Mouse (Mus musculus) hindbrain, embryonic 13.5 days (tissue): ENCODE results near the gene Tgfbi. TPM values are rescaled to one million over a fixed set of nuclear protein-coding genes. Genes with fewer than 3 reads are reported as not detected.

ENCODE experiments used
- ATAC-seq: fragments of 200-750 bp; cut with Nextera tagmentation; 2 replicates; pipeline ENCODE4 v1.8.0; 2017; ENCODE audit warnings: moderate TSS enrichment; ENCODE audit not compliant: low FRiP score
- H3K27ac ChIP-seq: fragments of 300-500 bp; sonication (generic); 2 replicates; pipeline ENCODE4 v1.5.1; 2015; ENCODE audit warnings: inconsistent platforms, mild to moderate bottlenecking, moderate library complexity
- H3K27me3 ChIP-seq: fragments of 300-500 bp; sonication (generic); 2 replicates; pipeline ENCODE4 v1.6.1; 2015; ENCODE audit warnings: mild to moderate bottlenecking, inconsistent platforms
- H3K36me3 ChIP-seq: fragments of 300-500 bp; sonication (generic); 2 replicates; pipeline ENCODE4 v1.6.1; 2015; ENCODE audit warnings: mild to moderate bottlenecking, inconsistent platforms
- H3K4me1 ChIP-seq: fragments of 300-500 bp; sonication (generic); replicated peaks from 2 replicates; pipeline ENCODE4 v1.6.1; 2015; ENCODE audit warnings: inconsistent platforms
- H3K4me2 ChIP-seq: fragments of 300-500 bp; sonication (generic); 2 replicates; pipeline ENCODE4 v1.6.1; 2015; ENCODE audit warnings: inconsistent platforms, mild to moderate bottlenecking, moderate library complexity
- H3K4me3 ChIP-seq: fragments of 300-500 bp; sonication (generic); 2 replicates; pipeline ENCODE4 v1.5.1; 2015; ENCODE audit warnings: mild to moderate bottlenecking, inconsistent platforms
- H3K9ac ChIP-seq: fragments of 300-500 bp; sonication (generic); 2 replicates; pipeline ENCODE4 v1.6.1; 2015; ENCODE audit warnings: mild to moderate bottlenecking, inconsistent platforms
- H3K9me3 ChIP-seq: fragments of 300-500 bp; sonication (generic); 2 replicates; pipeline ENCODE4 v1.6.1; 2016; ENCODE audit warnings: inconsistent platforms
- WGBS: fragments of 180-500 bp; shearing (Covaris S2); methylation state at CpG from one replicate; pipeline ENCODE4 v1.1.7; 2015; 5-methylcytosine and 5-hydroxymethylcytosine counted together
- polyA plus RNA-seq: library from polyadenylated mRNA; unstranded; fragments of >200 nt; fragmentation: Nextera tagmentation; extraction: Ambion mirVana; gene quantifications from 2 replicates; pipeline ENCODE4 v1.2.1, GENCODE M21; 2015

Tgfbi gene
- polyA plus RNA-seq, 1 experiment from 2014 or later: 11.3 TPM

GRCm38 (mm10) chr13:56600216-56600890 lies 9.0 kb upstream of the Tgfbi start:
- Histone ChIP-seq H3K9ac (no peak overlapping the region), H3K4me3 (no peak overlapping the region), H3K27me3 (0 out of 2 replicates have a peak, but pooled peaks cover 3% of the 10 kb centered on the region), H3K27ac (no peak overlapping the region), H3K4me2 (no peak overlapping the region), H3K9me3 (no peaks in the 10 kb centered on the region), H3K36me3 (no peaks in the 10 kb centered on the region), H3K4me1 (peaks cover 28% of the 10 kb centered on the region)
- no peak for ATAC-seq
- WGBS: 78% methylated on average over 10 of the region's 10 CpGs

GRCm38 (mm10) chr13:56601199-56601598 lies 8.1 kb upstream of the Tgfbi start:
- Histone ChIP-seq H3K9me3 (no peaks in the 10 kb centered on the region), H3K4me1 (peaks cover 28% of the 10 kb centered on the region), H3K36me3 (no peaks in the 10 kb centered on the region), H3K4me2 (no peak overlapping the region), H3K4me3 (no peak overlapping the region), H3K27ac (peak overlapping the region; percentile 44), H3K9ac (no peak overlapping the region), H3K27me3 (0 out of 2 replicates have a peak, but pooled peaks cover 3% of the 10 kb centered on the region)
- WGBS: 29% methylated on average over 11 of the region's 11 CpGs
- ATAC-seq: no peak

GRCm38 (mm10) chr13:56605503-56605902 lies 3.8 kb upstream of the Tgfbi start:
- Histone ChIP-seq H3K4me3 (no peak overlapping the region), H3K36me3 (no peaks in the 10 kb centered on the region), H3K9ac (no peak overlapping the region), H3K4me2 (no peak overlapping the region), H3K27ac (no peak overlapping the region), H3K4me1 (peaks cover 34% of the 10 kb centered on the region), H3K27me3 (peaks cover 31% of the 10 kb centered on the region), H3K9me3 (no peaks in the 10 kb centered on the region)
- WGBS: 94% methylated on average over 9 of the region's 9 CpGs
- no peak for ATAC-seq

GRCm38 (mm10) chr13:56606724-56607123 lies 2.6 kb upstream of the Tgfbi start:
- H3K9me3 ChIP-seq: no peaks in the 10 kb centered on the region
- H3K4me2 ChIP-seq: no peak overlapping the region
- H3K9ac ChIP-seq: no peak overlapping the region
- H3K27me3 ChIP-seq: peaks cover 42% of the 10 kb centered on the region
- WGBS: 72% methylated on average over 11 of the region's 11 CpGs
- H3K27ac ChIP-seq: no peak overlapping the region
- no peak overlapping the region for H3K4me3 ChIP-seq
- peaks cover 22% of the 10 kb centered on the region for H3K4me1 ChIP-seq
- no peaks in the 10 kb centered on the region for H3K36me3 ChIP-seq
- no peak for ATAC-seq

GRCm38 (mm10) chr13:56607225-56607624 lies 2.1 kb upstream of the Tgfbi start:
- no peak for ATAC-seq
- Histone ChIP-seq H3K4me1 (peaks cover 23% of the 10 kb centered on the region), H3K27me3 (peaks cover 47% of the 10 kb centered on the region), H3K36me3 (no peaks in the 10 kb centered on the region), H3K9me3 (no peaks in the 10 kb centered on the region), H3K4me2 (no peak overlapping the region), H3K4me3 (no peak overlapping the region), H3K9ac (no peak overlapping the region), H3K27ac (no peak overlapping the region)
- WGBS: 70% methylated on average over 7 of the region's 7 CpGs

GRCm38 (mm10) chr13:56607846-56608245 lies 1.5 kb upstream of the Tgfbi start:
- Histone ChIP-seq H3K9me3 (no peaks in the 10 kb centered on the region), H3K9ac (no peak overlapping the region), H3K27me3 (peaks cover 50% of the 10 kb centered on the region), H3K4me2 (no peak overlapping the region), H3K4me3 (no peak overlapping the region), H3K36me3 (no peaks in the 10 kb centered on the region), H3K27ac (no peak overlapping the region), H3K4me1 (peaks cover 29% of the 10 kb centered on the region)
- WGBS: 84% methylated on average over 4 of the region's 4 CpGs
- ATAC-seq: no peak

GRCm38 (mm10) chr13:56611129-56611528 lies 1.8 kb downstream of the Tgfbi start:
- no peak for ATAC-seq
- Histone ChIP-seq H3K4me2 (no peak overlapping the region), H3K9me3 (no peaks in the 10 kb centered on the region), H3K4me1 (peaks cover 50% of the 10 kb centered on the region), H3K36me3 (no peaks in the 10 kb centered on the region), H3K27me3 (peaks cover 58% of the 10 kb centered on the region), H3K27ac (no peak overlapping the region), H3K4me3 (no peak overlapping the region), H3K9ac (no peak overlapping the region)
- 76% methylated on average over 4 of the region's 4 CpGs for WGBS

GRCm38 (mm10) chr13:56611741-56612140 lies 2.4 kb downstream of the Tgfbi start:
- Histone ChIP-seq H3K27me3 (peaks cover 54% of the 10 kb centered on the region), H3K4me1 (peaks cover 47% of the 10 kb centered on the region), H3K36me3 (no peaks in the 10 kb centered on the region), H3K9me3 (no peaks in the 10 kb centered on the region), H3K9ac (no peak overlapping the region), H3K4me2 (no peak overlapping the region), H3K4me3 (no peak overlapping the region), H3K27ac (no peak overlapping the region)
- no peak for ATAC-seq
- WGBS: 51% methylated on average over 3 of the region's 3 CpGs

- Histone ChIP-seq H3K27ac (no peak overlapping the region), H3K9me3 (no peaks in the 10 kb centered on the region), H3K4me2 (no peak overlapping the region), H3K9ac (no peak overlapping the region), H3K27me3 (peaks cover 54% of the 10 kb centered on the region), H3K4me3 (no peak overlapping the region), H3K36me3 (no peaks in the 10 kb centered on the region), H3K4me1 (peaks cover 43% of the 10 kb centered on the region)
- ATAC-seq: no peak
- WGBS: 19% methylated on average over 10 of the region's 10 CpGs
Measured at GRCm38 (mm10) chr13:56612331-56612730, 3.0 kb downstream of the Tgfbi start.

GRCm38 (mm10) chr13:56613366-56613998 lies 4.2 kb downstream of the Tgfbi start:
- Histone ChIP-seq H3K9ac (no peak overlapping the region), H3K4me1 (peaks cover 43% of the 10 kb centered on the region), H3K4me2 (no peak overlapping the region), H3K36me3 (no peaks in the 10 kb centered on the region), H3K9me3 (no peaks in the 10 kb centered on the region), H3K27me3 (peaks cover 47% of the 10 kb centered on the region), H3K4me3 (no peak overlapping the region), H3K27ac (no peak overlapping the region)
- WGBS: 67% methylated on average over 9 of the region's 9 CpGs
- ATAC-seq: no peak

- peaks cover 35% of the 10 kb centered on the region for H3K27me3 ChIP-seq
- no peak overlapping the region for H3K4me3 ChIP-seq
- WGBS: 68% methylated on average over 3 of the region's 3 CpGs
- ATAC-seq: no peak
- no peak overlapping the region for H3K27ac ChIP-seq
- H3K9ac ChIP-seq: no peak overlapping the region
- no peak overlapping the region for H3K4me2 ChIP-seq
- no peaks in the 10 kb centered on the region for H3K9me3 ChIP-seq
- H3K36me3 ChIP-seq: no peaks in the 10 kb centered on the region
- H3K4me1 ChIP-seq: peaks cover 33% of the 10 kb centered on the region
Measured at GRCm38 (mm10) chr13:56614768-56615167, 5.4 kb downstream of the Tgfbi start.

GRCm38 (mm10) chr13:56615223-56615622 lies 5.9 kb downstream of the Tgfbi start:
- H3K27me3 ChIP-seq: peaks cover 30% of the 10 kb centered on the region
- no peaks in the 10 kb centered on the region for H3K9me3 ChIP-seq
- H3K9ac ChIP-seq: no peak overlapping the region
- WGBS: 54% methylated on average over 10 of the region's 10 CpGs
- no peak overlapping the region for H3K4me2 ChIP-seq
- H3K4me3 ChIP-seq: no peak overlapping the region
- H3K27ac ChIP-seq: no peak overlapping the region
- ATAC-seq: no peak
- peaks cover 30% of the 10 kb centered on the region for H3K4me1 ChIP-seq
- H3K36me3 ChIP-seq: no peaks in the 10 kb centered on the region

GRCm38 (mm10) chr13:56615864-56616263 lies 6.5 kb downstream of the Tgfbi start:
- Histone ChIP-seq H3K4me2 (no peak overlapping the region), H3K27ac (no peak overlapping the region), H3K27me3 (peaks cover 24% of the 10 kb centered on the region), H3K4me1 (peaks cover 30% of the 10 kb centered on the region), H3K4me3 (no peak overlapping the region), H3K9me3 (no peaks in the 10 kb centered on the region), H3K9ac (no peak overlapping the region), H3K36me3 (no peaks in the 10 kb centered on the region)
- ATAC-seq: no peak
- WGBS: 80% methylated on average over 9 of the region's 9 CpGs
